Mouse (Mus musculus) c-Kit-positive CD71-negative TER-119-negative erythroid progenitor cells, embryonic 14.5 days (primary cell): ENCODE measurements around the gene Ncoa7.

ENCODE experiments used
- DNase-seq: peaks from one replicate; pipeline ENCODE4 v3.0.0-alpha.2; 2013; ENCODE audit warnings: low read depth

Gene Ncoa7

GRCm38 (mm10) chr10:30743275-30743674, 59.9 kb downstream of the Ncoa7 start:
- DNase-seq: no peak

- DNase-seq: no peak
Observed at GRCm38 (mm10) chr10:30738403-30738802, 64.7 kb downstream of the Ncoa7 start.

GRCm38 (mm10) chr10:30737323-30737722, 65.8 kb downstream of the Ncoa7 start:
- DNase-seq: no peak

GRCm38 (mm10) chr10:30733148-30733785, 69.9 kb downstream of the Ncoa7 start:
- no peak for DNase-seq

- no peak for DNase-seq
Observed at GRCm38 (mm10) chr10:30731321-30731914, 71.7 kb downstream of the Ncoa7 start.

GRCm38 (mm10) chr10:30730791-30731190, 72.3 kb downstream of the Ncoa7 start:
- DNase-seq: no peak

GRCm38 (mm10) chr10:30729157-30730096, 73.7 kb downstream of the Ncoa7 start:
- DNase-seq: no peak

- no peak for DNase-seq
Observed at GRCm38 (mm10) chr10:30723014-30723413, 80.1 kb downstream of the Ncoa7 start.

GRCm38 (mm10) chr10:30720556-30720955, 82.6 kb downstream of the Ncoa7 start:
- no peak for DNase-seq

GRCm38 (mm10) chr10:30719947-30720346, 83.2 kb downstream of the Ncoa7 start:
- DNase-seq: no peak

- DNase-seq: peak; percentile 63
Observed at GRCm38 (mm10) chr10:30718703-30719340, 84.3 kb downstream of the Ncoa7 start.

GRCm38 (mm10) chr10:30716171-30716570, 87.0 kb downstream of the Ncoa7 start:
- no peak for DNase-seq

GRCm38 (mm10) chr10:30712540-30712939, 90.6 kb downstream of the Ncoa7 start:
- no peak for DNase-seq

- DNase-seq: no peak
Observed at GRCm38 (mm10) chr10:30709846-30710403, 93.2 kb downstream of the Ncoa7 start.

- no peak for DNase-seq
Observed at GRCm38 (mm10) chr10:30708039-30708438, 95.1 kb downstream of the Ncoa7 start.

GRCm38 (mm10) chr10:30702663-30703062, 100.5 kb downstream of the Ncoa7 start:
- no peak for DNase-seq

- DNase-seq: no peak
Observed at GRCm38 (mm10) chr10:30686862-30687261, 116.3 kb downstream of the Ncoa7 start.

GRCm38 (mm10) chr10:30683449-30683848, 119.7 kb downstream of the Ncoa7 start:
- DNase-seq: no peak

GRCm38 (mm10) chr10:30679756-30680155, 123.4 kb downstream of the Ncoa7 start:
- no peak for DNase-seq

GRCm38 (mm10) chr10:30678051-30678450, 125.1 kb downstream of the Ncoa7 start:
- no peak for DNase-seq

- DNase-seq: no peak
Observed at GRCm38 (mm10) chr10:30674825-30675224, 128.3 kb downstream of the Ncoa7 start.

GRCm38 (mm10) chr10:30666580-30666979, 136.5 kb downstream of the Ncoa7 start:
- DNase-seq: no peak
